Mouse (Mus musculus) gastrocnemius, postnatal 10 days (tissue): ENCODE measurements at regions not wholly inside any gene's neighbourhood (a gene's known extent, or its start where the extent isn't known, plus 50 kb on each side); places are given as distances from the start of the nearest gene placed in this dataset.

ENCODE experiments used
- DNase-seq: peaks from one replicate; pipeline ENCODE4 v3.0.0; 2021; ENCODE audit warnings: mixed read lengths

GRCm38 (mm10) chr6:147686927-147687326, 211.3 kb downstream of the Ccdc91 start:
- DNase-seq, result no peak

DNA sequence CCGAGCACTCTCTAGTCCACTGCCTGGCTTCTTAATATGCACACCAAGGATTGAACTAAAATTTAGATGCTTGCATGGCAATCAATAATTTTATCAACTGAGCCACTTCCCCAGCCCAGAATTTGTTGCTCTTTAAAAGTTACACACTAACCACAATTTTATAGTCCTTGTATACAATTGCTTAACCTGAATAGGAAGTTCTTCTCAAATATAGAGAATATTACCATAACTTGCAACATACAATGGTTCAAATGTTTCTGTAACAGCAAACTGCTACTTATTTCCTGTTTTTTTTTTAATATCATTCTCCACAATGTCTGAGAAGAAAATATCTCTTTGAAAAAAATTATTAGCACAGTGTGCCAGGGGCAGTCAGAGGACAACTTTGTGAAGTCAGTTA, 222.6 kb downstream of the Ccdc91 start:
- no peak for DNase-seq

GRCm38 (mm10) chr6:147699449-147699848, 223.8 kb downstream of the Ccdc91 start:
- DNase-seq, result no peak

DNA sequence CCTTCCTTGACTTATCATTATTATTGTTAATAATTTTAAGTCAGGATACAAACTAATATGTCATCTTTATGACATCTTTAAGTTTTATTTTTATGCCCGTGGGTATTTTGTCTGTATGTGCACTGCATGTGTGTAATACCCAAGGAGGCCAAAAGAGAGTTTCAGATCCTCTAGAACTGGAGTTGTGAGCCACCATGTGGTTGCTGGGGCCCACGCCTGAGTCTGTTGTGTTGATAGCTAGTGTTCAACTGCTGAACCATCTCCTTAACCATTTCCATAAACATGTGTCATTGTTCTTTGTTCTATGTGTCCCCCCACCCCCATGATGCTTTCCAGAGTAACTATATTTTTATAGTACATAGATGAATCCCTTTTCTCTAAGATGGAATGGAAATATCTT, 225.0 kb downstream of the Ccdc91 start:
- DNase-seq, result no peak

DNA sequence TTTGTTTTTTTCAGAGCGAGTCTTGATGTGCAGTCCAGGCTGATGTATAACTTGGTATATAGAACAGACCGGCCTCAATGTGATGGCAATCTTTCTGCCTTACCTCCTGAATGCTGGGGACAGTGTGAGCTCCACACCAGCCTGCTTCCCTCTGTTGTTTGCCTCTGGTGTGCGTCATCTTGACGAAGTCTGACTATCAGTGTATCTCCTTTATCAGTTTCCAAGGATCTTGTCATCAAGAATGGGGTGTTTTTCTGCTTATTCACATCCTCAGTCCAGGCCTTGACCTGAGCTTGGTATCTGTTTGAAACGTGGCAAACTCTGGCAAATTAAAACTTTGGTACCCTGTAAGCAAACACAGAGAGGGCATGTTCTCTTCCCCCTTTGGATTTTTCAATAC, 226.3 kb downstream of the Ccdc91 start:
- no peak for DNase-seq

DNA sequence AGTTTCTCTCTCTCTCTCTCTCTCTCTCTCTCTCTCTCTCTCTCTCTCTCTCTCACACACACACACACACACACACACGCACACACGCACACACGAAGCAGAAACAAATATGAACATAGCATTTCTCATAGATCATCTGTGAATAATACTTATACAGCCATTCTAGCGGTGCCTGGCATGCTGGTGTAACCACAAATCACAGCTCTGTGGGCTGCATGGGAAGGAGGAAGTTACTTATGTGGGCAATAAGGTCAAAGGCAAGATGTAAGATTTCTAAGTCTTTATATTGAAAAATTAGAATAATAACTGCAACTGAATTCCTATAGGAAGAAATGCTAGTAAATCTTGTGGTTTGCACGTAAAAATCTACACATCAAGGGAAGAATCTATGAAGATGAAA, 228.7 kb downstream of the Ccdc91 start:
- DNase-seq, result no peak

GRCm38 (mm10) chr6:147705936-147706335, 230.3 kb downstream of the Ccdc91 start:
- DNase-seq, result no peak

- DNase-seq, result no peak
These were observed 231.1 kb downstream of the Ccdc91 start for GRCm38 (mm10) chr6:147706741-147707140.

- DNase-seq, result no peak
These were observed 242.6 kb downstream of the Ccdc91 start for GRCm38 (mm10) chr6:147718052-147718712.

DNA sequence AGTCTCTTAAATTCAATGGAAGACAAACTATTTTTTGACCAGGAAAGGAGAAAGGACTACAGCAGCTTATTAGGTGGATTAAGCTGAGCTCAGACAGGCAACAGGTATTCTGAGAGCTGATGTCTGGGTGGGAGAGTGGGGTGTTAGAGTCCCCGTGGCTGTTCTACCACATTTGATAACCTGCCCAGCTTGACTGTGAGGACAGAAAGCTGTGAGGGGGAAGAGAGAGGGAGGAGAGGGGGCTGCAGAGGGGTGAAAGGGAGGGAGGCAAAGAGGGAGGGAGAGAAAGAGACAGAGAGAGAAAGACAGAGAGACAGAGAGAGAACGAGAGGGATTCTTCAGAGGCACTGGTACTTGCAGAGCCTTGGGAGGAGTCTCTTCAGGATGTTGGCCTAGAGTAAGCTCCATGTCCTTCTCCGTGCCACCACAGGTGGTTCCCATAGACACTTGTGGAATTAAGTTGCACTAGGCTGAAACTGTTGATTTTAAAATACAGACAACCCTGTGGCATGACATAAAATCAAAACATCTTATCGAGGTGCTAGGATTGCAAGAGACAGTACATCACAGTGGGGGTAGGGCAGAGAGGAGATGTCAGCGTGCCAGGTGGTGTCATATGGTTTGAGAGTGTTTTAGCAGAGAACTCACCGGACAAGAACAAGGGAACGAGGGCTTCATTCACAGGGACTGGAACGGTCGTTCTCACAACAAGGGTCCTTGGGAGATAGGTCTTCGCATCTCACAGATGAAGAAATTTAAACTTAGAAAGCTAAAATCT, 243.3 kb downstream of the Ccdc91 start:
- no peak for DNase-seq

- DNase-seq, result no peak
These were observed 243.9 kb downstream of the Ccdc91 start for GRCm38 (mm10) chr6:147719539-147719938.

- DNase-seq, result no peak
These were observed 247.7 kb downstream of the Ccdc91 start for GRCm38 (mm10) chr6:147723336-147723735.

DNA sequence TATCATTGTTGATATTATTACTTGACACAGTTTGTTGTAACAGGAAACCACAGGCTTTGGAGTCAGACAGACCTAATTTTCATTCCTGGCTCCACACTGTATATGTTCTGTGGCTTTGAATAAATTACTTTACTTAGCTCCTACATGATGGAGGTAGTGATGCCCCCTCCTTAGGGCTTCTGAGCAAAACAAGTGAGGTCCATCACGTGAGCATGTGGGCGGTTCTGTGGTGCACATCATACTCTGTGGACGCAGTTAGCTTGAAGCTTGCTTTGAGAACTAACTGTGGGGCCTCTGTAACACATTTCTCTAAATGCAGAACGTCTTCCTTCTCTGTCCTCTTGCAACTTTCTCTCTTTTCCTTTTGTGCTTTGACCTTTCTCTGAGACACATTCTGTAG, 251.4 kb downstream of the Ccdc91 start:
- DNase-seq, result no peak

- DNase-seq, result no peak
These were observed 252.3 kb downstream of the Ccdc91 start for GRCm38 (mm10) chr6:147727644-147728533.

GRCm38 (mm10) chr6:147729721-147730120, 254.1 kb downstream of the Ccdc91 start:
- DNase-seq, result no peak

- no peak for DNase-seq
These were observed 263.1 kb downstream of the Ccdc91 start for GRCm38 (mm10) chr6:147738621-147739325.

DNA sequence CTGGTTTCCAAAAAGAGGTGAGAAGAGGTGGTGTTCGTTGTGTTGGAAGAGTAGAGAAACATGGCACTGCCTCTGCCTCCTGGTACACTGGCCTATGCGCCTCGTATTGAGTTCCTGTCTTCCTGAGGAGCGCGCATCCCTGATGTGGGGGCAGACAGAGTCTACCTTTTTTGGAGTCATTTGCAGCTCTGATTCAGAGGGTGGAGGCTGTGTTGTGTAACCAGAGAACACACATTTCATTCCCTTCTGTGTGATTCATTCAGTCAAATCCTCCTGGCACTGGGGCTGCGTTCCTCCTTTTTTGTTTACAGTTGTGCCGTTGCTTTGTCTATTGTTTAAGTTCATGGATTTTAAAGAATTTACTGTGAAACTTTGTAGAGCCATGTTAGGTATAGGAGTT, 265.8 kb downstream of the Ccdc91 start:
- no peak for DNase-seq

DNA sequence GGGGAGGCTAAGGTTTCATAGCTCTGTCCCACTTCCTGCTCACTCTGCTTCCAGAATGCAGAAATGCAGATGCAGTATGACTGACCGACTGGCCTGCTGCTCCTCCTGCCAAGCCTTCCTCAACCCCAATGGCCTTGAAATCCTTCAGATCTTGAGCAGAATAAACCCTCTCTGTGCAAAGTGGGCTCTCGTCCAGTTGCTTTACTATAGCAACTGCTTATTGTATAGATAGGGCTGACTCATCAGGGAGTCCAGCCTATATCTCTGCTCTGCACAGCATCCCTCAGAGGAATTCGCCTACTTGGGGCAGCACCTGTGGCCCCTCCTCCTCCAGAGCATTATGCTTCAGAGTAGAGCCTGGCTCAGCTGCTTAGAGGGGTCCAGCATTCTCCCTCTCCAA, 268.5 kb downstream of the Ccdc91 start:
- no peak for DNase-seq

DNA sequence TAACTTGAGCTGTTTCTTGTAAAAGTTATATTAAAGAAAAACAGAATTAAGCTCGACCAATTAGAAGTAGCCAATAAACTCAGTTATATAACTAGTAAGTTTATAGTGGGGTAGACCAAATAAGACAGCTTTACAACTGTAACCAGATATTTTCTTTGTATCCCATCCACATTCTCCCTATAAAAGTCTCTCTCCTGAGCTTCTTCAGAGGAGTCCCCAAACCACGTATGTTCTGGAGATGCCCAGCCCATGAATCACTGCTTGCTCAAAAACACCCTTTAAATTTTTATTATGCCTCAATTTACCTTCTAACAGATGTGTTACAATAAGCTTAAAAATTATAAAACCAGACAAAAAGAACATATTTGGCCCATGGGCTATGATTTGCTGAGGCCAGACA, 270.1 kb downstream of the Ccdc91 start:
- DNase-seq, result no peak

- DNase-seq, result no peak
These were observed 272.3 kb downstream of the Ccdc91 start for GRCm38 (mm10) chr6:147747945-147748344.

- no peak for DNase-seq
These were observed 276.7 kb downstream of the Ccdc91 start for GRCm38 (mm10) chr6:147752301-147752700.

DNA sequence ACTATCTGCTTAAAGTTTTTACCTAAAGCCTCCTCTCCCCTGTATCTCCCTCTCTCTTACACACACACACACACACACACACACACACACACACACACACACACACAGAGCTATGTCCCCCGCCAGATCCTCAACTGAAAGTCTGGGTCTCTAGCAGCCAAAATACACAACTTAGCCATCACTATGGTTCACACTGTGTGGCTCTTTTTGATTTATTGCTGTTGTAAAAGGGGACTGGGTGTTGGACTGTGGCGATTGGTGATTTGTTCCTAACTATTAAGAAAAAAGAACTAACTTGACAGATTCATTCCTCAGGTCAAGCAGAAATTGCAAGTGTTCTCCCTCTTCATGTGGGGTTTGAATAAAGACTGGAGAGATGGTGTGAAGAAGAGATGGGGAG, 278.2 kb downstream of the Ccdc91 start:
- no peak for DNase-seq
